Mouse (Mus musculus): Measurements from ENCODE around the gene Snx29.

- TF ChIP-seq CTCF (conservative IDR thresholded peaks at IDR 0.05 in 1 of 2, IDR thresholded peaks at IDR 0.05 in 1 of 2; ENCODE audit: low read depth in 2 of 2, low read length in 2 of 2) = no peak
- no peak for TF ChIP-seq POLR2A (IDR thresholded peaks at IDR 0.05; ENCODE audit: low read depth, low read length)
- TF ChIP-seq EP300 (IDR thresholded peaks at IDR 0.05; ENCODE audit: low read length) = no peak
- TF ChIP-seq ETS1 (conservative IDR thresholded peaks at IDR 0.05; ENCODE audit: low read depth, low read length) = no peak
- TF ChIP-seq ELF1 (IDR thresholded peaks at IDR 0.05; ENCODE audit: low read depth, low read length) = no peak
- no peak for TF ChIP-seq MYC (IDR thresholded peaks at IDR 0.05; ENCODE audit: low read depth, low read length)
- TF ChIP-seq MAFK (IDR thresholded peaks at IDR 0.05; ENCODE audit: insufficient replicate concordance, low read length) = no peak
- TF ChIP-seq TBP (conservative IDR thresholded peaks at IDR 0.05; ENCODE audit: low read depth, low read length) = no peak
- TF ChIP-seq HCFC1 (IDR thresholded peaks at IDR 0.05; ENCODE audit: low read depth, low read length) = no peak
- TF ChIP-seq IRF4 (IDR thresholded peaks at IDR 0.05; ENCODE audit: low read depth, low read length) = no peak
Measured at GRCm38 (mm10) chr16:11400936-11401335, 78.2 kb downstream of the Snx29 start.

Measured in CH12.LX (cell line).